Mouse (Mus musculus): Measurements from ENCODE around the gene Slc4a2. TPM values are rescaled to one million over a fixed set of nuclear protein-coding genes. Genes with fewer than 3 reads are reported as not detected.

Gene Slc4a2
- polyA plus RNA-seq, 1 experiment from 2014 or later: 28.5 TPM

- no peaks in the 10 kb centered on the region for H3K27me3 ChIP-seq
- H3K9ac ChIP-seq: no peak overlapping the region; the same call in 1 of the 2 replicates
- 85% methylated on average over 11 of the region's 11 CpGs for WGBS
- ATAC-seq (ENCODE audit: low FRiP score): no peak
- peaks cover 56% of the 10 kb centered on the region for H3K36me3 ChIP-seq
- no peak overlapping the region for H3K27ac ChIP-seq
- peaks cover 12% of the 10 kb centered on the region; the same call in 1 of the 2 replicates for H3K4me1 ChIP-seq (replicated peaks)
- H3K9me3 ChIP-seq: no peaks in the 10 kb centered on the region
- no peak overlapping the region for H3K4me2 ChIP-seq
- H3K4me3 ChIP-seq: no peak overlapping the region
Measured at GRCm38 (mm10) chr5:24400362-24400761, 23.3 kb upstream of the Slc4a2 start.

- WGBS: 89% methylated on average over 5 of the region's 5 CpGs
- peaks cover 12% of the 10 kb centered on the region; the same call in 1 of the 2 replicates for H3K4me1 ChIP-seq (replicated peaks)
- no peak overlapping the region for H3K9ac ChIP-seq
- no peak overlapping the region for H3K4me2 ChIP-seq
- H3K4me3 ChIP-seq: no peak overlapping the region
- H3K27me3 ChIP-seq: no peaks in the 10 kb centered on the region
- H3K9me3 ChIP-seq: no peaks in the 10 kb centered on the region
- no peak overlapping the region for H3K27ac ChIP-seq
- peaks cover 63% of the 10 kb centered on the region for H3K36me3 ChIP-seq
- no peak for ATAC-seq (ENCODE audit: low FRiP score)
Measured at GRCm38 (mm10) chr5:24400911-24401605, 22.6 kb upstream of the Slc4a2 start.

- Histone ChIP-seq H3K27ac (no peak overlapping the region), H3K36me3 (peaks cover 72% of the 10 kb centered on the region), H3K9ac (no peak overlapping the region), H3K4me3 (no peak overlapping the region), H3K27me3 (no peaks in the 10 kb centered on the region), H3K4me2 (no peak overlapping the region), H3K4me1 (replicated peaks) (peaks cover 12% of the 10 kb centered on the region; the same call in 1 of the 2 replicates), H3K9me3 (no peaks in the 10 kb centered on the region)
- ATAC-seq (ENCODE audit: low FRiP score): peak; percentile 61; the same call in 1 of the 2 replicates
- WGBS: 59% methylated on average over 9 of the region's 9 CpGs
Measured at GRCm38 (mm10) chr5:24401969-24402368, 21.7 kb upstream of the Slc4a2 start.

- Histone ChIP-seq H3K36me3 (peaks cover 94% of the 10 kb centered on the region), H3K27me3 (no peaks in the 10 kb centered on the region)
- WGBS: 80% methylated on average over 6 of the region's 6 CpGs
Measured at GRCm38 (mm10) chr5:24404594-24405360, 18.9 kb upstream of the Slc4a2 start.

GRCm38 (mm10) chr5:24405389-24405876 lies 18.2 kb upstream of the Slc4a2 start:
- no peak overlapping the region for H3K27ac ChIP-seq
- H3K9me3 ChIP-seq: no peaks in the 10 kb centered on the region
- no peak overlapping the region for H3K4me2 ChIP-seq
- H3K4me3 ChIP-seq: no peak overlapping the region
- peaks cover 88% of the 10 kb centered on the region for H3K36me3 ChIP-seq
- H3K9ac ChIP-seq: no peak overlapping the region
- no peak for ATAC-seq (ENCODE audit: low FRiP score)
- 83% methylated on average over 3 of the region's 3 CpGs for WGBS
- H3K4me1 ChIP-seq (replicated peaks): peaks cover 12% of the 10 kb centered on the region; the same call in 1 of the 2 replicates
- H3K27me3 ChIP-seq: no peaks in the 10 kb centered on the region

More at GRCm38 (mm10) chr5:24404594-24405360, 18.9 kb upstream of the Slc4a2 start:
- no peaks in the 10 kb centered on the region for H3K9me3 ChIP-seq
- peaks cover 12% of the 10 kb centered on the region; the same call in 1 of the 2 replicates for H3K4me1 ChIP-seq (replicated peaks)
- H3K27ac ChIP-seq: no peak overlapping the region
- no peak for ATAC-seq (ENCODE audit: low FRiP score)
- H3K4me2 ChIP-seq: no peak overlapping the region
- H3K9ac ChIP-seq: no peak overlapping the region
- no peak overlapping the region for H3K4me3 ChIP-seq

GRCm38 (mm10) chr5:24408651-24409050 lies 15.0 kb upstream of the Slc4a2 start:
- ATAC-seq (ENCODE audit: low FRiP score): 0 out of 2 replicates have a peak, but pooled peaks have one; percentile 15
- WGBS: 93% methylated on average over 13 of the region's 13 CpGs
- Histone ChIP-seq H3K4me3 (no peak overlapping the region), H3K27ac (no peak overlapping the region), H3K36me3 (peaks cover 56% of the 10 kb centered on the region), H3K9me3 (no peaks in the 10 kb centered on the region), H3K4me1 (replicated peaks) (0 out of 2 replicates have a peak, but pooled peaks cover 7% of the 10 kb centered on the region), H3K9ac (no peak overlapping the region), H3K4me2 (no peak overlapping the region), H3K27me3 (no peaks in the 10 kb centered on the region)

GRCm38 (mm10) chr5:24409466-24409865 lies 14.2 kb upstream of the Slc4a2 start:
- Histone ChIP-seq H3K9me3 (no peaks in the 10 kb centered on the region), H3K36me3 (peaks cover 48% of the 10 kb centered on the region), H3K9ac (no peak overlapping the region), H3K4me1 (replicated peaks) (0 out of 2 replicates have a peak, but pooled peaks cover 10% of the 10 kb centered on the region), H3K4me3 (no peak overlapping the region), H3K4me2 (no peak overlapping the region), H3K27ac (no peak overlapping the region), H3K27me3 (no peaks in the 10 kb centered on the region)
- 66% methylated on average over 2 of the region's 2 CpGs for WGBS
- no peak for ATAC-seq (ENCODE audit: low FRiP score)

GRCm38 (mm10) chr5:24412063-24412462 lies 11.6 kb upstream of the Slc4a2 start:
- WGBS: 94% methylated on average over 2 of the region's 2 CpGs

GRCm38 (mm10) chr5:24413042-24413693 lies 10.5 kb upstream of the Slc4a2 start, which contains the start of gene Asic3:
Gene Asic3 (plus strand): TSS chr5:24413392.
- Histone ChIP-seq H3K9ac (no peak within 1 kb of the TSS), H3K9me3 (no peaks in the 10 kb centered on the region), H3K4me2 (no peak within 1 kb of the TSS), H3K27ac (no peak within 1 kb of the TSS), H3K4me1 (replicated peaks) (peaks cover 25% of the 10 kb centered on the region), H3K27me3 (no peaks in the 10 kb centered on the region), H3K36me3 (peaks cover 19% of the 10 kb centered on the region), H3K4me3 (no peak within 1 kb of the TSS)
- 61% methylated on average over 11 of the region's 11 CpGs for WGBS
- ATAC-seq (ENCODE audit: low FRiP score): no peak

More at GRCm38 (mm10) chr5:24412063-24412462, 11.6 kb upstream of the Slc4a2 start:
- Histone ChIP-seq H3K27ac (no peak overlapping the region), H3K4me3 (no peak overlapping the region), H3K27me3 (no peaks in the 10 kb centered on the region), H3K4me1 (replicated peaks) (peaks cover 25% of the 10 kb centered on the region), H3K9ac (no peak overlapping the region), H3K4me2 (no peak overlapping the region), H3K36me3 (peaks cover 22% of the 10 kb centered on the region), H3K9me3 (no peaks in the 10 kb centered on the region)
- ATAC-seq (ENCODE audit: low FRiP score): no peak

- ATAC-seq (ENCODE audit: low FRiP score): no peak
- Histone ChIP-seq H3K4me1 (replicated peaks) (peaks cover 25% of the 10 kb centered on the region), H3K4me3 (no peak overlapping the region), H3K9ac (no peak overlapping the region), H3K27me3 (no peaks in the 10 kb centered on the region), H3K4me2 (no peak overlapping the region), H3K27ac (no peak overlapping the region), H3K36me3 (peaks cover 20% of the 10 kb centered on the region), H3K9me3 (no peaks in the 10 kb centered on the region)
- WGBS: 85% methylated on average over 13 of the region's 13 CpGs
Measured at GRCm38 (mm10) chr5:24413938-24414337, 9.7 kb upstream of the Slc4a2 start.

GRCm38 (mm10) chr5:24416222-24416736 lies 7.4 kb upstream of the Slc4a2 start:
- Histone ChIP-seq H3K9me3 (no peaks in the 10 kb centered on the region), H3K4me2 (peak overlapping the region; percentile 35), H3K27me3 (no peaks in the 10 kb centered on the region), H3K9ac (0 out of 2 replicates have a peak overlapping the region, but pooled peaks have one; percentile 36), H3K4me3 (no peak overlapping the region), H3K36me3 (peaks cover 39% of the 10 kb centered on the region), H3K4me1 (replicated peaks) (peaks cover 25% of the 10 kb centered on the region), H3K27ac (no peak overlapping the region; the same call in 1 of the 2 replicates)
- WGBS: 6% methylated on average over 21 of the region's 21 CpGs
- ATAC-seq (ENCODE audit: low FRiP score): peak; percentile 54
